Mouse (Mus musculus) urinary bladder, postnatal 14 days (tissue): ENCODE data around the gene Atp6v0a1.
A peak's percentile ranks its signal among the peaks of the same experiment; 100 is the strongest.

Experiments used
- DNase-seq: peaks from one replicate; pipeline ENCODE4 v3.0.0; 2021; ENCODE audit warnings: low spot score

The Atp6v0a1 gene

DNA sequence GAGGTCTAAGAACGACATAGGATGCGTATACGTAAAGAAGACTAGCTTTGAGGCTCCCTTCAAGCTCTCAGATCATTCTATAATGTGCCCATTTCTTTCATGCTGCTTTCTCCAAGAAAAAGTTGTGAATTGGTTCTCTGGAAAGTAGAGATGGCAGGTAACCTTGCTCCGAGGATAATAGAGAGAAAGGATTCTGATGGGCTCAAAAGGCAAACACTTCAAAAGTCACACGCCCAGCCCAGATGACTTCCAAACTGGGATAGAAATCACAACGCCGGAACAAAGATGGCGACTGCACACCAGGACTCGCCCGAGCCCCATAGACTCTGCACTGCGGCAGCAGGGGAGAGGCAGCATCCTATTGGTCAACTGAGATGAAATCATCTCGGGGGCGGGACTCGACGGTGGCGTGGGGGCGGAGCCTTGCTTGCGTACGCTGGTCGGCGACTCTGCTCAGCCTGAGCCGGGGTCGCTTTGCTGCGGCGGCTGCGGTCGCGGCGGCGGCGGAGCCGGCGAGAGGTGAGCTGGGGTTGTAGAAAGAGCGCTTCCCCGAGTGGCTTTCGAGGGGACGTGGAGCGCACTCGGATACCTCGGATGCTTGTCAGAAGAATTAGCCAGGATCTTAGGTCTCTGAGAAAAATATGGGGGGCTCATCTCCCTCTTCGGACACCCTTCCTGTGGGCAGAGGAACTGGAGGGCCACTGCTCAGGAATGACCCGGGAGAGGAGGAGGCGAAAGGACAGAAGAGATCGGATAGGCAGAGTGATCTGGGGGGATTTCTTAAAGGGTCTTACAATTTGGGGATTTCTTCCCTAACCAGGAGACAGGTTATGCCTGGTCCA lies at the start of gene Atp6v0a1:
Gene Atp6v0a1 (plus strand): TSS at position 407 of the 842 bp plus-strand sequence.
- peak; percentile 98 for DNase-seq

DNA sequence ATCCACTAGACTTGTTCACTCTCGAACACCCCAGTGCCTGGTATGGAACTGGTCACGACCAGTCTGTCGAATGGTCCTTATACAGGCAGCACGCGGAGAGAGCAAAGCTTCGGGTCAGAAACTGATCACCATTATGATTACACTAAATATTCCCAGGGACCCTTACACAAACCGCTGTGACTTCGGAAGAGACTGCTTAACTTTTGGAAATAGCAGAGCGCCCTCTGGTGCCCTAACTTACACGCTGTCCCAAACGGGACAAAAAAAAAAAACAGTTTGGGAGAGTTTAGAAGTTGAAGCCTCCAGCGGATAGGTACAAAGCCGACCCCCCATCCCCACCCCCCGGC lies 49.8 kb upstream of the Atp6v0a1 start:
- peak; percentile 66 for DNase-seq

DNA sequence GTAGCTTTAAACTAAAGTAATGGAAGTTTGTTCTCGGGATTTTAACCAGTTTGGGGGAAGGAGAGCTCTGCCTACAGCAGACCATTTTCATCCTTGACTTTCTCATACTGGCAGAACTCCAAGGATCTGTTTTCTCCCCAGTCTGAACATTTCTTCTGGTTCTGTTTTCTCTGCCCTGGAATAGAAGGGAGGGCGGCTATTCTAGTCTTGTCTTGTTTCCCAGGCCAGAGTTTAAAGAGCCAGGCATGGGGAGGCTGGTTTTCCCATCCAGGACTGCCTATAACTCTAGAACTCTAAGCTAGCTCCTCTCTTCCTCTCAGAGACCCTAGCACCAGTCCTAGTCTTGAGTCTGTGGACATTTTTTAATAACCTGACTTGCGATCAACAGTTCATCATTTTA lies 49.4 kb upstream of the Atp6v0a1 start:
- no peak for DNase-seq

DNA sequence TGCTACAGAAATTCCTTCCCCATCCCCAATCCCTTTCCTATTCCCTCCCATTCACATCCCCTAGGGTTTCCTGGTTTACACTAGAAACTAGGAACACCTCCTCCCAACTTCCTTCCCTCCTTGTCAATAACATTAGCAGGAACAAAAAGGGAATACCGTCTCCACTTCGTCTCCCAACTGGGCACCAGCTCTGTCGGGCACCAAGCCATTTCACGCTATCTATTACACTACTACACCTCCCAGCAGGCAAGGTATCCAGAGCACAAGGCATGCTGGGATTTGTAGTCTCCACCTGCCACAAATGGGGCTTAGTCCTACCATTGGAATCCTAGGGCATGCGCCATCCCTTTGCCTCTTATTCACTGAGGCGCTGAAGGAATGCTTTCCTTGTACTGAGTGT lies 48.7 kb upstream of the Atp6v0a1 start:
- DNase-seq: peak; percentile 61

DNA sequence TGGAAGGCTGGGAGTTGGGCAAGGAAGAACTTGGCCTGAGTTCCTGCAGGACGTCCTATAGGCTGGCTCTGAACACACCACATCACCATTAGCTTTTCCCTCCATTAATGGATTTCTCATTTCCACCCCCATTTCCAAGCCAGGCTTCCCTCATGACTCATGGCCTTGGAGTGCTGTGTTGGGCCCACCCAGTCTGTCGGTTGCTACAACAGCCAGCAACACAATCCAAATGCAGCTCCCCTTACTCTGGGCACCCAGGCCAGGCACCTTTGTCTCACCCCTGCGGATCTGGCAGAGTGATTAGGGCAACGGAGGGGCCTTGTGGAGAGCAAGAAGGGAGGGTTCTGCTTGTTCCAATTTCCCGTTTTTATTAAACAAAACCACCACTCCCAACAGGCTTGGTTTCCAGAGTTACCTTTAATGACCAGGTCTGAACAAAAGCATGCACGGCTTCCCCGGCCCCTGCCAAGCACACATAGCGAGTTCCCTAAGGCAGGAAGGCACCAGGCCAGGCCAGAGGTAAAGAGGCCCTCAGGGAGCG lies 46.8 kb upstream of the Atp6v0a1 start:
- DNase-seq: peak; percentile 68

DNA sequence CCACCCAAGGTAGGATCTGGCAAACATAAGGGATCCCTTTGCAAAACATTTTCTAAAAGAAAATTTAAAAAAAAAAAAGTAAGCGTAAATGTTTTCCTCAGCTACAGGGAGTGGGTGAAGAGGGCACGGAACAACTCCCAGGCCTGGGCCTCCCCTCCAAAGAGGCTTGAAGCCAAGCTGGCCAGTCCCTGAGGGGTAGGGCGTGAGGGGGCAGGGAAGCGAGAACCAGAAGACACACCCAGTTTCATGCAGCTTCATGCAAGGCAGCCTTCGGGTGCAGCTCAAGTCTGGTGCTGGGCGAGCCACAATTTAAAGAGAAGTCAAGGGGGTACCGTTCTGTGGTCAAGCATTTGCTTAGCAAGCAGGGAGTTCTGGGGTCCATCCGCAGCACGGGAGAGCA lies 45.6 kb upstream of the Atp6v0a1 start:
- DNase-seq: peak; percentile 76

DNA sequence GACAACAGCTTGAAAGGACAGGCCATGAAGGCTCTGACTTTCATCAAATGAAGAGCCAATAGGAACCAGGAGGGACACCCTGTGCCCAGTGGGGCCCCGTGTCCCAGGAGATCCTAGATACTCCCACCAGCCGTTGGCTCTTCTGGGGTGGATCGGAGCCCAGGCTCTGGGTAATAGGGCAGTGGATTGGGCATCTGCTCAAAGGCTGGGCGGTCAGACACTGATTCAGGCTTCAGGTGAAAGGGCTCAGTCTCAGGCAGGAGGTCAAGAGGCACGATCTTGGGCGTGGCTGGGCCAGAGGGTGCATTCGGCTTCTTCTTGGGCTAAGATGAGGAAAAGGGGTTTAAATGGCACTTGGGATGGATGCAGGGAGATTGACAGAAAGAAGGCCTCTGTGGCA lies 45.1 kb upstream of the Atp6v0a1 start:
- DNase-seq: no peak

DNA sequence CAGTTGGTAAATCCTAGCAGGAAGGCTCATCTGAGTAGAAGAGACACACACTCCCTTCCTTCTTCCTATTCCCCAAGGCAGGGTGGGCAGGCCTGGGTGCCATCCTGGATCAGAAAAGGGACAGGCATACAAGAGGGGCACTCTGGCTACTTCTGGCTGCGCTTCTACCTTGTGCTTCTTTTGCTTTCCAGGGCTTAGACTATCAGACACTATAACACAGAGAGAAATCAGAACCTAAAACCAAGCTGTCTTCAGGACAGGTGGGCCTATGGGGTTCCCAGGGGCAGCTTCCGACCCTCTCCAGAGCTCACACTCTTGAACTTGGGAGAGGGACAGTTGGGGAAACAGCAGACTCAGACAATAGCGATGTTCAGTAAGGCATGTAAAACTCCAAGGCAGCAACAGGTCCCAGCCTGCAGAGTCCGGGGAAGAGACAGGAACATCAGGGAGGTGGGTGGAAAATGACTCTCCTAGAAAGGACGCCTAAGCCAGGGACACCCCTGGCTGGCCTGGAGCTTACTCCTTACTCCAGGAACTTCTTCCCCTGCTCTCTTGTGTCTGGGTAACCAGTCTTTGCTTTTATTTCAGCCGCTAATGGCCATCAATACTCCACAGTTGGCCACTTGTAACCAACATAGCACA lies 44.2 kb upstream of the Atp6v0a1 start:
- no peak for DNase-seq

DNA sequence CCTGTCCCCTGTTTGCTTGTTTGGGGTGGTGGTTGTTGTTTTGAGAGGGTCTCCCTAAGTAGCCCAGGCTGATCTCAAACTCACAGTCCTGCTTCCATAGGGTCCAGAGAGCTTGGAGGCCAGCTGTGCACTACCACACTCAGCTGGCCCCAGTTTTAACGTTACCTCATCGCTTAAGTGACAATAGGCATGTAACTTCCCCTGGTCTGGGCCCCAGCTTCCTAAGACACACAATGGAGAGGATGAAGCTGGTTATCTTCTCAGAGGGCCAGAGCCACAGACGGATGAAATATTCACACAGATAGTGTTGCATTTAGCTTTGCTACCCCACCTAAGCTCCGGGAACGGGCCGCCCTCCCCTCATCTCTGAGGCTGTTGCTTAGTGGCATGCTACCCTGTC lies 43.5 kb upstream of the Atp6v0a1 start:
- DNase-seq: no peak

DNA sequence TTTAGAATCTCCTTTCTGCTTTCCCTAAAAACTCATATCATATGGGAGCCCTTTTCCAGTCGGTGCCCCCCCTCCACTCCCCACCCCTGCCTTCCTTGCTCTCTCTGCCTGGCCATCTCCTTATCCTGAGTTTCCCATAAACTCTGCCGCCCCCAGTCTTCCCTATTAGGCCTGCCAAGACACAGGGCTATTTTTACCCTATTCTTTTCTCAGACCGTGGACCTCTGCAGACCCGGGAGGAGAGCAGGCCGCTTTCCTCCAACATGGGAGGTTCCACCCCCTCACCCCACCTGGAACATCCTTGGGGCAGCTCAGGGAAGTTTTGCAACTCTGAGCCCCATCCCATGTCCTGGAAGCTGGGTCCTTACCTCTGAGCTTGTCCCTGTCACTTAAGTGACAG lies 41.9 kb upstream of the Atp6v0a1 start:
- DNase-seq: no peak

DNA sequence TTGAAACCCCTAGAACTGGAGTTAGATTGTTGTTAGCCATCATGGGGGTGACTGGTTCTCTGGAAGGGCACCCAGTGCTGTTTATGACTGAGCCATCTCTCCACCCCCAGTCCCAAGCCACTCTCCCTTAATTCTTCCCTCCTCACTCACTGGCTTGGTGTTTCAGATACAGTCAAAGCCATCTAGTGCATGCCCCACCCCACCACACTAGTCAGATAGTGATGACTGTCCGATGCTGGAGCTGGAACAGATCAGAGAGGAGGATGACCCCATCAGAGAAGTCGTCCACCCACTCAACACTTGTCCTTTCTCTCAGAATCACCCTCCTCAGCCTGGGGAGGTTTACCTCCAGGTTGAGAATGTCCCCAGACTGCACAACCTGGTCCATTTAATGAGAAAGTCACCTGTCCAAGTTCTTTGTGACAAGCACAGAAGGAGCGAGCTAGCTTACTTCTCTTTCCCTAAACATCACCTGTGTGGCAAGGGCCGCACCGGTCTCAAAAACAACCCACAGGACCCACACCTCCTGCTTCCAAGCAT lies 41.3 kb upstream of the Atp6v0a1 start:
- DNase-seq: no peak

DNA sequence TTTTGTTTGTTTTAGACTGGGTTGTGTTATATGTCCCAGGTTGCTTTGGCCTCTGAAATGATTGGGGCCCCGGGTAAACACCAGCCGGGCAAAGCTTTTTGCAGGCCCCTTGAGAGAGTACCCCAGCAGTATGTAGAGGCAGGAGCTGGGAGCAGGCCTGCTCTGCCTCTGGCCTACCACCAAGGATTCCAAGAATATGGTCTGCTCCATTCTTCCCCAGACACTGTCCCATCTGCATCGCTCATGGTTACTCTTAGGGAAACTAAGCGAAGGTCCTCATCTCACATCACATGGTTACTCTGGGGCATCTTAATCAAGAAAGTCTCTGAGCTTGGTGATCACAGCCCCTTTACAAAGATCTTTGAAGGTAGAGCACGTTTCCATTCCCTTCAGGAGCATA lies 40.8 kb upstream of the Atp6v0a1 start:
- no peak for DNase-seq

DNA sequence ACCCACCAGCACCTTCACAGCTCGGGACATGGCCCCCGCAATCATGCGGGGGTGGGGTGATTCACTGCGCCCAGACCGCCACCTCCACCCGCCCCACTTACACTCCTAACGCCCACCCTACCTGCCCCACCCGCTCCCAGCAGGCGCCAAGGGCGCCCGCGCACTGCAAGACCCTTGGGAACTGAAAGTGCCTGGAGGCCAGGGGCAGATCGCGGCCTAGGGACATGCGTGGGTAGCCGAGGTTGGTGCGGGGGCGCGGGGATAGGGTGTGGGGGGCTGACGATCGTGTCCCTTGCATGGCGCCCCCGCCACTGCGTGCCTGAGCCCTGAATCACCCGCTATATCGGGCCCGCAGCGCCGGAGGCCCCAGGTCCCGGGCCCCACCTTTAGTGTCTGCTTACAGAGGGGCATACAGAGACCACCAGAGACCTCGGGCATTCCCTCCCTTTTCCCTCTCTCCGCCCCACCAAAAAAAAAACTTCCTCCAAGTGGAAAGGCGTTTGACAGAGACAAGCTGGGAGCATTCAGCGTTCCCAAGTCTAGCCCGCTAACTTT lies 40.0 kb upstream of the Atp6v0a1 start:
- peak; percentile 47 for DNase-seq

DNA sequence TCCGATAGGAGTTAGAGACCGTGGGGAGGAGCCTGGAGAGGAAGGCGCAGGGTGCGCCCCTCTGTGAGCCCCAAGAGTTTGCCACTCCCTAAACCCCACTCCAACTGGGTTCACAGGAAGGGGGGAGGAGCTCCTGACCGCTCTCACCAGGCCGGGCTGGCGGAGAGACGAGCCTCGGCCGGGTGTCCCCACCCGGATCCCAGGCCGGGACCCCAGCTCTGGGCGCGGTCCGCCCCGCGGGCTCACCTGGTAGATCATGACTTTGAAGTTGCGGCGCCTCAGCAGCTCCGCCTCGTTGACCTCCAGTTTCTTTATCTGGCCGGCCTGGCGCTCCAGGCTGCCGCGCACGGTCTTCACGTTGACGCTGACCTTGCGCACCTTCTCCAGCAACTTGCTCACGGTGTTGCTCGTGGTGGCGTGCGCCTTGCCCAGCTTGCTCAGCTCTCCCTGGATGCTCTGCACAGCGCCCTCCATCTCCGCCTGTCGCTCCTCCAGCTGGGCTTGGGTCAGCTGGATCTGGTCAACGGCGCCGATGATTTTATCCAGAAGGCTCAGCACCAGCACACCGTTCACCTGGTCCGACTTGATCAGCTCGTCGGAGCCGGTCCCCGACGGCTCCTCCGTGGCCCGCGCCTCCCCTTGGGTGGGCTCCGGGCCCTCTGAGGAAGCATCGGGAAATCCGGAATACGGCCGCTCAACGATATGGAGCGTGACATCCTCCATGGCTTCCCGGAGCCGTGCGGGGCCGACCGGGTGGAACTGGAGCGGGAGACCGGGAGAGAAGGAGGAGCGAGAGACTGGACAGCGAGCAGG lies 39.3 kb upstream of the Atp6v0a1 start:
- peak; percentile 78 for DNase-seq

DNA sequence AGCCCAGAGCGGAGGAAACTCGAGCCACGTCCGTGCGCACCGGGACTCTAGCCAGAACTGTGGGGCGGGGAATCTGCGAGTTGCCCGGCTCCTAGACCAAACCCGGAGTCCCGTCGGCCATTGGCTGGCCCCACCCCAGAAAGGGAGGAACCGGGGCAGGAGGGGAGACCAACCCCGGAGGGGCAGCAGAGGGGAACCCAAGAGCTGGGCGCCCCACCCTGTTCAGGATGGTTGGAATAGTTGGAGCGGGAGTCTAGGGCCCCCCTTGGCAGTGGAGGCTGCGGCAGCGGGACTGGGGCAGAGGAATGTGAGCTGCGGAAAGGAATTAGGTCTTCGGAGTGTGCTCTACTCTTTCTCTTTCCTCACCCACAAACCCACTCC lies 38.7 kb upstream of the Atp6v0a1 start, which contains the start of gene Cavin1:
Gene Cavin1 (minus strand): TSS at position 331 of the 381 bp plus-strand sequence.
- DNase-seq: peak; percentile 98

DNA sequence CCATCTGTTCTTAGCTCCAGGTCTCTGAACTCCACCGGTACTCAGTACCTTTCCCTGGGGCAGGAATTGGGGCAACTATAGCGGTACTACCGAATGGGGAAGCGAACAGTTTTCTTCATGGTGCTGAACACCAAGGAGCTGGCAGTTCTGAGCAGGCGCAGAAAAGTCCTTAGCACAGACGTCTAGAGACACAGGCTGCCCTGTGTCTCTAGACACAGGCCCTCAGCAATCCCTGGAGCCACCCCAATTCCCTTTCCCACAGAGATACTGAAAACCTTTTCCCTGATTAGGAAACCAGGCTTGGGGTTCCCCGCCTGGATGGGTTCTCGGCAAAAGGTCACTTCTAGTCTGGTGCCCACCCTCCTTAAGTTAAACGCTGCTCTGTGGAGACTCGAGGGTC lies 37.8 kb upstream of the Atp6v0a1 start:
- DNase-seq: no peak

DNA sequence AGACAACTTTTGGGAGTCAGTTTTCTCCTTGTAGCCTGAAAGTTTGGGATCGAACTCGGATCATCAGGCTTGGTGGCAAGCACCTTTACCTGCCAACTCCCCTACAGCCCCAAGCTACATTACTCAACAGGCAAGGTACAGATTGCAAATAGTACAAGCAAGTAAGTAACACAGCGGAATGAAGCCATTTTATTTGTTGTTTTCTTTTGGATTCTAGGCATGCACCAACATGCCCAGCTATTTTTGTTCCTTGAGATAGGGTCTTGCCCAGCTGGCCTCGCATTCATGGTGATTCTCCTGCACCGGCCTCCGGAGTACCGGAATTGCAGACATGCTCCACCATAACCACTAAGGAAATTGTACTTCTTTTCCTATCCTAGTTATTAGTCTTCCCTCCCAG lies 36.0 kb upstream of the Atp6v0a1 start:
- no peak for DNase-seq

DNA sequence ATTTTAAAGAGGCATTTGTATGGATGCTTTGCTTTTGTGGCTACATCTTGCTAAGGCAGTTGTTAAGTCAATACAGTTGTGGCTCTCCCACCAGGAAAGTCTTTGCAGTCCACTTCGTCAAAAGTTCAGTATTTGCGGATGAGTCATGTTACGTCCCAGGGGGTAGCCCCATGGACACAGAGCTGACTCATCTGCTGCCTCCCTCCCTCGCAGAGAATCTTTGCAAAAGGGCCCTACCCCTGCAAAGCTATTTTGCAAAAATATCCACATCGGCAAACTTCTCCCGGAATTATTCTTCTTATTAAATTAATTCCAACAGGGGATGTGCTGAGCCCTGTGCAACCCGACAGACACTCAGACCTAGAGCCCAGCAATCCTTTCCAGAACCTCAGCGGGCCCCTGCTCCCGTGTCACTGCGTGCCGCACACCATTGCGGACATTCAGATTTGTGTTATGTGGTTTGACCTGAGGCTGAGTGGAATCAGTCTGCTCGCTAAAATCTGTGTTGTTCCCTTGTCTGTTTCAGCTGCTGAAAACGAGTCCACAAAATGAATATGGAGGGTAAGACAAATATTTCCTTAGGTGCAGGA lies 34.8 kb upstream of the Atp6v0a1 start:
- peak; percentile 57 for DNase-seq

DNA sequence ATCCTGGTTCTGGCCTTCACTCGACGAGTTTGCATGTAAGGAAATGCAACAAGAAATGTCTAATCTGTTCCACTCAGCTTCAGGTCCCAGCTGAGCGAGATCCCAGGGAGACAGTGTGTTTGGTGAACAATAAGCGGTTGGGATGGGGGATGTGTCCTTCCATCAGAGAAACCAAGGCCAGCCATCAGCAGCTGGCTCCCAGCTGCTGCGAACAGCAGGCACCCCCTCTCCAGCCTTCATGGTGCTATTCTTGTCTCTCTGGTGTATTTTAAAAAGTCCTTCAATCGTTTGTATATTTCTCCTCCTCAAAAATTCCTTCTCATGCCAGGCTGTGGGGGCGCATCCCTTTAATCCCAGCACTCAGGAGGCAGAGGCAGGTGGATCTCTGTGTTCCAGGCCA lies 34.0 kb upstream of the Atp6v0a1 start:
- DNase-seq: no peak

DNA sequence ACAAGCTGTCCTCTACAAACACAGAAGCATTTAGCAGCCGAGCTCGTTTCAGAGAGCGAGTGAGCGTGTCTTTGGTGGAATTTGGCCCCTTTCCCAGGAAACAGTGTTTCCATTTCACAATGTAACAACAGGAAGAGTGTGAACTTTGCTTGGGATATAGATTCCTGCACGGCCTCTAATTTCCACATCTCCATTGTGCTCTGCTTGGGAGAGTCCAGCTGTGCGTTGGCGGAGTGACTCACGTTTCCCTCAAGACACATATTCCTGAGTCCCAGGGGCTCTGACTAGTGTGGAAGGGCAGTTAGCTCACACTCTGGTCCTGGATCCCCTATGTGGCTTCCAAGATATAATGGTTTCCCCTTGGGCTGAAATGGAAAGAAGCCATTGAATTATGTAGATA lies 29.4 kb upstream of the Atp6v0a1 start:
- peak; percentile 33 for DNase-seq

DNA sequence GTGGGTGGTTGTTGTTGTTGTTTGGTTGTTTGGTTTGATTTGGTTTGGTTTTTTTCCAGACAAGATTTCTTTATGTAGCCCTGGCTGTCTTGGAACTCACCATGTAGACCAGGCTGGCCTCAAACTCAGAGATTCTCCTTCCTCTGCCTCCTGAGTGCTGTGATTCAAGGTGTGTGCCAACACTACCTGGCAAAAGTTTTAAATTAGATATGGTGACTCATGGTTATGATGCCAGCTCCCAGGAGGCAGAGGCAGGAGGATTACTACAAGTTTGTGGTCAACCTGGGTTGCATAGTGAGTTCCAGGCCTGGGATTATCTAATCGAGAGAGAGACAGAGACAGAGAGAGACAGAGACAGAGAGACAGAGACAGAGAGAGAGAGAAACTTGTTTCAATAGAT lies 28.8 kb upstream of the Atp6v0a1 start:
- DNase-seq: no peak

DNA sequence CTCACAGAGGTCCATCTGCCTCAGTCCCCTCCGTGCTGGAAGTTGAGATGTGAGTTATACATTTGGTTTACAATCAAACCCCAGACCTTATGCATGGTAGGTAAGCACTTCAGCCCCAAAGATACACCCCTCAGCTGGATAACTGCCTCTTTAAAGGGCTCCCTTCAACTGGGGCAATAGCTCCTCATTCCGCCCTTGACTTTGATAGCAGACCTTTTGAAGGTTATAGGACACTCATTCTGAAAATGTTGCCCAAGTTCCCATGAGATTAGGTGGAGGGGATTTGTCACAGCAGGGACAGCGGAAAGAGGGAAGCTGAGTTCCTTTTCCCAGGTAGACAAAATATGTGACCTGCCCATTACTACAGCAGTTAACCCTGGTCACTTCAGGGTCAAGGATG lies 28.0 kb upstream of the Atp6v0a1 start:
- no peak for DNase-seq
